Mouse (Mus musculus): ENCODE measurements around the gene Gnpda2. TPM values are rescaled to one million over a fixed set of nuclear protein-coding genes. Genes with fewer than 3 reads are reported as not detected.

Gene Gnpda2
- 15.7 TPM for polyA plus RNA-seq (2014; fragmentation: Illumina TruSeq; extraction: RNeasy Lipid Tissue Mini Kit (QIAGEN cat#74804); ENCODE audit: low read depth, low replicate concordance)

GRCm38 (mm10) chr5:69591640-69592461 lies at the start of gene Gnpda2:
Gene Gnpda2, minus strand, starts transcription at chr5:69592340.

GRCm38 (mm10) chr5:69556628-69557403 lies 35.3 kb downstream of the Gnpda2 start, which contains the start of gene Guf1:
Gene Guf1, plus strand, starts transcription at chr5:69556923.

DNA sequence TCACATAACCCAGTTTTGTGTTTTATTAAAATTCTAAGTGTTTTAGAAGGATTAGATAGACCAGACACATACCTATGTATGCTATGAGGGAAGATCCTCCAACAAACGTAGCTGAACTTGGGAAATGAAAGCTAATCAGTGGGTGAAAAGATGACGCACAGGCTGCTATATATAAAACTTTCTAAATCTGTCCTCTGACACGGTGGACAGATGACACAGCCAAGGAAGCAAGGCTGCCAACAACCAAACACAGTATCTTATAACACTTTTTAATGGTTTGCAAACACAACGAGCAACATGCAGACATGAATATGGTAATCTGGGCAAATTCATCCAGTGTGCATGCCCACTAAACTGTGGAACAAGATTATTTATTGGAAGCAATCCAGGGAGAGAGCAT lies 49.7 kb downstream of the Gnpda2 start, which contains the start of gene Yipf7:
Gene Yipf7 (minus strand): TSS at position 160 of the 400 bp plus-strand sequence.

Other genes with a start within 250 kb of the Gnpda2 start
- 238 TPM for gene Yipf7, start 49.7 kb downstream of the Gnpda2 start, polyA plus RNA-seq (2014; fragmentation: Illumina TruSeq; extraction: RNeasy Lipid Tissue Mini Kit (QIAGEN cat#74804); ENCODE audit: low read depth, low replicate concordance)
- gene Guf1, start 35.4 kb downstream of the Gnpda2 start, polyA plus RNA-seq (2014; fragmentation: Illumina TruSeq; extraction: RNeasy Lipid Tissue Mini Kit (QIAGEN cat#74804); ENCODE audit: low read depth, low replicate concordance) = 29.0 TPM